Mouse (Mus musculus) yolk sac, embryonic 10.5 days (tissue): ENCODE data around the gene Atp4a.

Experiments
- DNase-seq: peaks from one replicate; pipeline ENCODE4 v3.0.0-alpha.2; 2017; ENCODE audit warnings: low spot score

Gene Atp4a

DNA sequence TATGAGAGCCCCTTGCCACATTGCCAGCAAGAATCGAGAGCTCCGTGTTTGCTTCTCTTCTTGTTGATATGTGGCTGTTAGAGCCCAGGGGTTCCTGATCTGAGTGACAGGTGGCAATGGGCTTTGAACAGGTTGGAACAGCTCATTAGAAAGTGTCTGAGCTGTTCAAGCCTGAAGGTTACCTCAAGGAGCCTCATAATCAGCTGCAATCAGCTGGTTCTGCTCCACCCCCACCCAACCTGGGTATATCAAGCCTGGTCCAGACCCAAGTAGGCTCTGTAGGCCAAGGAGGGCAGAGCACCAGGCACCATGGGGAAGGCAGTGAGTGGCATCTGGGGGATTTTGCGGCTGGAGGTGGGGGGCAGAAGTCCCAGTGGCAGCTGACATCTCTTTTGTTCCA lies at the start of gene Atp4a:
TSS of gene Atp4a (plus strand) at position 268 of the 400 bp plus-strand sequence.
- no peak for DNase-seq

DNA sequence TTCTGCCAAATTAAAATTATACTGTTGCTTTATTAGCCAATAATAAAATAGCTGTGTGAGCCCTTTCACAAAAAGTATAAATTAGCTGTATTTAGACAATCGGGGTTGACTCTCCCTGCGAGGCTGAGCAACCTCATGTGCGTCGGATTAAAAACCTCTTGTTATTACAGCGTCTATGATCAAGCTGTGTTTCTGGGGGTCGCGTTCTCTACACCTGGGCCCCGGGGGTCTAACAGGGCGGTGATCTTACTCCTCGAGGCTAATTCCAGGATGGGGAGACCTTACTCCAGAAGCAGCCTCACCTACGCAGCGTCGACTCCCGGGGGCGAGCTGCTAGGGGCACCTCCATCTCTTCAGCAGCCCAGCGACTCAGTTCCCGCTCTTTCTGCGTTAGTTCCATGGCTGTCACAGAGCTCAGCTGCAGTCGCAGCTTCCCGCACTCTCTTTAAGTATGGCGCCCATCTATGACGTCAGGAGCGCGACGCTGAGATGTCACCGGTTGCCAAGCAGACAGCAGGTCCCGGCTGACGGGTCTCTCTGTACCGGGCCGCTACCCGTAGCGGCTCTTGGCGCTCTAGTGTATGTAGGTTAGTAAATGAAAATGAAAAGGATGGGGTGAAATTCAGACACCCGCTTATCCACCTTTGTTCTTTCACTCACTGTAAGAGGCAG lies 47.3 kb upstream of the Atp4a start, which contains the start of gene Haus5:
TSS of gene Haus5 (minus strand) at position 466 of the 672 bp plus-strand sequence.
- DNase-seq: peak; percentile 87

- no peak for DNase-seq
These were observed 46.7 kb upstream of the Atp4a start for GRCm38 (mm10) chr7:30665321-30665720.

- no peak for DNase-seq
These were observed 42.8 kb upstream of the Atp4a start for GRCm38 (mm10) chr7:30669229-30669628.

- DNase-seq: no peak
These were observed 40.5 kb upstream of the Atp4a start, which contains the start of gene Pmis2 for GRCm38 (mm10) chr7:30671480-30671879. Gene Pmis2, minus strand, starts transcription at chr7:30671605.

DNA sequence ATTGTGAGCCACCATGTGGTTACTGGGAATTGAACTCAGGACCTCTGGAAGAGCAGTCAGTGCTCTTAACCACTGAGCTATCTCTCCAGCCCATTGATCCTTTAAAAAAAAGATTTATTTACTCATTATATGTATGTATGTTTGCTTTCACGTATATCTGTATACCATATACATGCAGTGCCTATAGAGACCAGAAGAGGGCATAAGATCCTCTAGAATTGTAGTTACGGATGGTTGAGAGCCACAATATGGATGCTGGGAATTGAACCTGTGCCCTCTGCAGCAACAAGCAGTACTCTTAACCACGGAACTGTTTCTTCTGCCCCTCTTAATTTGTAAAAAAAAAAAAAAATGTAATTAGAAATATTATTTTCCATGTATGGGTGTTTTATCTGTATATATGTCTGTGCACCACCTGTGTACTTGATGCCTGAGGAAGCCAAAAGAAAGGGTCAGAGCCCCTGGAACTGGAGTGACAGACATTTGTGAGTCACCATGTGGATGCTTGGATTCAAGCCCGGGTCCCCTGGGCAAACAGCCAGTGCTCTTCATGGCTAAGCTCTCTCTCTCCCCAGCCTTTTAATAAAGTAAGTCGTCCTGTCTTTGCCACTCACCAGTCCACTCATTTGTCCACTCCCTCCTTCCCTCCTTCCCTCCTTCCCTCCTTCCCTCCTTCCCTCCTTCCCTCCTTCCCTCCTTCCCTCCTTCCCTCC lies 33.6 kb upstream of the Atp4a start:
- DNase-seq: no peak

GRCm38 (mm10) chr7:30681897-30682296 lies 30.1 kb upstream of the Atp4a start:
- no peak for DNase-seq

- no peak for DNase-seq
These were observed 28.6 kb upstream of the Atp4a start for GRCm38 (mm10) chr7:30683425-30683824.

GRCm38 (mm10) chr7:30688325-30688724 lies 23.7 kb upstream of the Atp4a start:
- no peak for DNase-seq

- no peak for DNase-seq
These were observed 13.9 kb upstream of the Atp4a start for GRCm38 (mm10) chr7:30698101-30698500.

- DNase-seq: peak; percentile 8
These were observed 13.4 kb upstream of the Atp4a start, which contains the start of gene 2200002J24Rik for GRCm38 (mm10) chr7:30698589-30698988. Gene 2200002J24Rik, plus strand, starts transcription at chr7:30698926.

GRCm38 (mm10) chr7:30706214-30706882 lies 5.7 kb upstream of the Atp4a start:
- DNase-seq: no peak

GRCm38 (mm10) chr7:30707441-30707840 lies 4.6 kb upstream of the Atp4a start:
- DNase-seq: no peak

GRCm38 (mm10) chr7:30717006-30717715 lies 5.2 kb downstream of the Atp4a start:
- DNase-seq: peak; percentile 84

DNA sequence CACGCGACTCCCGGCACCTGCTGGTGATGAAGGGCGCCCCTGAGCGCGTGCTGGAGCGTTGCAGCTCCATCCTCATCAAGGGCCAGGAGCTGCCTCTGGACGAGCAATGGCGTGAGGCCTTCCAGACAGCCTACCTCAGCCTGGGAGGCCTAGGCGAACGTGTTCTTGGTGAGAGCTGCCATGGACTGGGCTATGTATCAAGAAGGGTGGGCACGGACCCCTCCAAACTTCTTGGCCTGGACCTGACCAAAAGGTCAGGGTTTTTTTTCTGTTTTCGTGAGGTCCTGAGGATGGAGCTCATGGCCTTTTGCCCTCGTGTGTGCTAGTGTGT lies 5.7 kb downstream of the Atp4a start:
- DNase-seq: no peak

GRCm38 (mm10) chr7:30719669-30720068 lies 7.7 kb downstream of the Atp4a start:
- no peak for DNase-seq

DNA sequence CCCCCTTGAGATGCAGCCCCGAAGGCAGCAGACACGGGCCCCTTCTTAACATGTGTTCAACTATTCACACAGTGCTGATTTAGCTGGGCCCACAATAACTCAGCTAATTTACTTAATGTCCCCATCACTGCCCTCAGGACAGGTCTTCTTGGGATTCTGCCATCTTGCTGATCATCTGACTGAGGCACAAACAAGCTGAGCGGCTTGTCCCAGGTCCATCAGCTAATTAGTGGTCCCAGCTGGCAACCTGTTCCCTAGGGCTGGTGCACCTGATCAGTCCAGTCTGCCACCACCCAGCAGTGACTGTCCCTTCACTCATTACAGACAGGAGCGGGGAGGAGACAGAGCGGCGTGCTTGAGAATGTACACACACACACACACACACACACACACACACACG lies 9.3 kb downstream of the Atp4a start:
- DNase-seq: no peak

DNA sequence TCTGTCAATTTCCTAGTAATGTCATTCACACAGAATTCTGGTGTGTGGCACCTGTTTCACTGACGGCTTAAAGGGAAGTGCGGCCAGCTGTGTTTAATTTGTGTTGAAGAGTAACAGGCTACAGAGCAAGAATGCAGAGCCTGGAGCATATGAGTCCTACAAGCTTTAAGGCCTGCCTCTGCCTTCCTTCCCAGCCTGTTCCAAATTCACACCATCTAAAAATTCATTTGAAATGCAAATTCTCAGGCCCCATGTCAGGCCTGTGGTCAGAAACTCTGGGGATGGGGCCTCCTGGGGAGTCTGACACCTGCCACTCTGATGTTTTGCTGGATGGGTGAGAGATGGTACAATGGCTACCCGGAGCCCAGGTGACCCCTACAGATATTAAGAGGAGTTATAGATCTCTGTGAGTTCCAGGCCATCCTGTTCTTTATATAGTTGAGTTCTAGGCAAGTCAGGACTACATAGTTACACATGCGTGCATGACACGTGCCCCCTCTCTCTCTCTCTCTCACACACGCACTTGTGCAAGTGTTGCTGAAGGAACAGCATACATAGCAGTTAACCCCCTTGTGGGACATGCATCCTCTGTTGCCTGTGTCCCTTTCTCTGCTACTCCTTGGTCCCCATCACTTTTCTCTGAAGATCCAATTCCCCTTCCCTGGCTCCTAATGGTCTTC lies 11.4 kb downstream of the Atp4a start:
- DNase-seq: no peak

- no peak for DNase-seq
These were observed 16.2 kb downstream of the Atp4a start for GRCm38 (mm10) chr7:30728214-30728613.

DNA sequence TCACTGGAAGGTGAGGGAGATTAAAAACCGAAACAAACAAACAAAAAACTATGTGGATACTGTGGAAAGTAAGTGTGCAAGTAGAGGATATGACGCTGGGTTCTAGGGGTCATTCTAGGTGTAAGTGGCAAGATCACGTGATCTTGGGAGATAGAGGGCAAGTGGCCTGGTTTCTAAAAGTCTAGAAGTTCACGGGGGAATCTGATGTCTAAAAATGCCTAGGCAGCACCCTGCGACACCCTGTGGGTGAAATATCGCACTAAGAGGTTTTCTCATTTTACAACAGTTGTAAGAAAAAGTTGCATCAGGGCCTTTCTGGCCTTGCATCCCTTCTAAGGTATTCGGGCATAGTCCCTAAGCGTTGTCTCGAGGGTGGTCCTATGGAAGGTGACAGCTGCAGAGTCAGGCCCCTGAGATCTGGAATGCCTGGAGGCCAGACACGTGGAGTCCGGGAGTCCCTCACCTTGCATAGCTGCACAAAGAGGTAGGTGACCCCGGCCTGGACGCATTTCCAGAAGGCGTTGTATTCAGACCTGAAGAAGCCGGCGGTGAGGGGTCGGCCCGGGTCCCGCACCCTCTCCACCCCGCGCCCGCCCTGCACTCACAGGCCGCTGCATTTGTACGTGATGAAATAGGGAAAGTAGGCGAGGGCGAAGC lies 16.9 kb downstream of the Atp4a start:
- peak; percentile 20 for DNase-seq

- peak; percentile 95 for DNase-seq
These were observed 17.5 kb downstream of the Atp4a start, which contains the start of gene Tmem147 for GRCm38 (mm10) chr7:30729396-30730063. Gene Tmem147, minus strand, starts transcription at chr7:30729540.
